Mouse (Mus musculus) ES-E14 (cell line): ENCODE results near the gene Gm28047. TPM values are rescaled to one million over a fixed set of nuclear protein-coding genes. Genes with fewer than 3 reads are reported as not detected.

Source experiments
- DNase-seq: peaks from one replicate; pipeline ENCODE4 v3.0.0-alpha.2; 2013; ENCODE audit warnings: low read depth, low spot score
- H3K27ac ChIP-seq: 2 replicates; pipeline ENCODE4 v1.5.1; 2012; ENCODE audit warnings: low read depth, mild to moderate bottlenecking, low read length, moderate library complexity, mixed read lengths; ENCODE audit not compliant: poor library complexity, insufficient read depth, severe bottlenecking
- H3K36me3 ChIP-seq: 2 replicates; pipeline ENCODE4 v1.6.1; 2012; ENCODE audit warnings: mild to moderate bottlenecking, low read length, moderate library complexity, mixed read lengths; ENCODE audit not compliant: control insufficient read depth, poor library complexity, insufficient read depth, severe bottlenecking
- H3K4me1 ChIP-seq, 2 experiments: fragments of 150-350 bp in 1 of 2; sonication (generic) in 1 of 2; 2 replicates each; pipeline ENCODE4 v1.6.1; 2012; ENCODE audit warnings: low read length in 2 of 2, mild to moderate bottlenecking in 1 of 2, mixed read lengths in 1 of 2; ENCODE audit not compliant: control insufficient read depth in 2 of 2, insufficient read depth in 2 of 2, poor library complexity in 1 of 2
- H3K4me3 ChIP-seq, 2 experiments: fragments of 150-350 bp in 1 of 2; sonication (generic) in 1 of 2; 2 replicates each; pipeline ENCODE4 v1.5.1; 2012; ENCODE audit warnings: low read length in 2 of 2, low read depth in 1 of 2, mild to moderate bottlenecking in 1 of 2, mixed read lengths in 1 of 2; ENCODE audit not compliant: insufficient read depth in 1 of 2, poor library complexity in 1 of 2, severe bottlenecking in 1 of 2
- H3K9ac ChIP-seq: 2 replicates; pipeline ENCODE4 v1.6.1; 2012; ENCODE audit warnings: low read depth, mild to moderate bottlenecking, low read length, mixed read lengths; ENCODE audit not compliant: poor library complexity, insufficient read depth, severe bottlenecking
- H3K9me3 ChIP-seq: fragments of 150-350 bp; sonication (generic); 2 replicates; pipeline ENCODE4 v1.6.1; 2012; ENCODE audit warnings: low read depth, mild to moderate bottlenecking, low read length; ENCODE audit not compliant: control insufficient read depth, insufficient read depth
- CHD2 ChIP-seq: IDR thresholded peaks from 2 replicates; pipeline ENCODE4 v1.6.1; 2014; ENCODE audit warnings: mild to moderate bottlenecking, low read depth, low read length, inconsistent platforms
- HCFC1 ChIP-seq: IDR thresholded peaks from 2 replicates; pipeline ENCODE4 v1.6.1; 2012; ENCODE audit warnings: low read length, inconsistent platforms, borderline replicate concordance; ENCODE audit not compliant: insufficient read depth
- MAFK ChIP-seq: IDR thresholded peaks from 2 replicates; pipeline ENCODE4 v1.6.1; 2014; ENCODE audit warnings: mild to moderate bottlenecking, low read depth, low read length, inconsistent platforms; ENCODE audit not compliant: insufficient read depth
- ZC3H11A ChIP-seq: IDR thresholded peaks from 2 replicates; pipeline ENCODE4 v1.6.1; 2012; ENCODE audit warnings: low read depth, mild to moderate bottlenecking, inconsistent platforms, low read length, borderline replicate concordance
- ZNF384 ChIP-seq: IDR thresholded peaks from 2 replicates; pipeline ENCODE4 v1.6.1; 2012; ENCODE audit warnings: low read depth, low read length, inconsistent platforms
- in situ Hi-C, 2 experiments: fragments of 600-800 bp; cut with MboI; formaldehyde crosslinking; loops; one replicate each; pipeline ENCODE4 v1.15.1; 2025; ENCODE audit warnings: low sequenced_read_pairs in 2 of 2, inconsistent platforms in 1 of 2; ENCODE audit not compliant: unreplicated experiment in 2 of 2
- total RNA-seq: library from RNA; depleted of rRNA; stranded (reverse); fragments of 300-350 nt; gene quantifications from 2 replicates; pipeline ENCODE4 v1.2.3, GENCODE M21; 2012

Gene Gm28047
- total RNA-seq, 1 experiment = not detected

- Histone ChIP-seq H3K4me1 (peaks cover 0 to 15% of the 10 kb centered on the region in 2 experiments; a peak in 3 of 4 replicates), H3K9me3 (no peaks in the 10 kb centered on the region), H3K4me3 (no peak overlapping the region), H3K36me3 (peaks cover 32% of the 10 kb centered on the region), H3K27ac (no peak overlapping the region), H3K9ac (no peak overlapping the region)
- no peak for DNase-seq
- in situ Hi-C loops = no loop called here
- TF ChIP-seq ZC3H11A (no peak), ZNF384 (peak; percentile 70)
Observed at GRCm38 (mm10) chr15:102506464-102506830, 118.4 kb downstream of the Gm28047 start.

- Histone ChIP-seq H3K36me3 (peaks cover 37% of the 10 kb centered on the region), H3K9ac (no peak overlapping the region), H3K4me1 (peaks cover 0 to 12% of the 10 kb centered on the region in 2 experiments; a peak in 3 of 4 replicates), H3K27ac (no peak overlapping the region), H3K9me3 (no peaks in the 10 kb centered on the region), H3K4me3 (no peak overlapping the region)
- in situ Hi-C loops = no loop called here
- DNase-seq = no peak
- TF ChIP-seq MAFK (no peak), HCFC1 (no peak), CHD2 (no peak), ZNF384 (no peak)
Observed at GRCm38 (mm10) chr15:102505770-102506463, 119.0 kb downstream of the Gm28047 start.

- in situ Hi-C loops = no loop called here
- Histone ChIP-seq H3K4me1 (peaks cover 0 to 12% of the 10 kb centered on the region in 2 experiments; a peak in 3 of 4 replicates), H3K9ac (no peak overlapping the region), H3K4me3 (no peak overlapping the region), H3K27ac (no peak overlapping the region), H3K9me3 (no peaks in the 10 kb centered on the region), H3K36me3 (peaks cover 42% of the 10 kb centered on the region)
- DNase-seq = no peak
- TF ChIP-seq HCFC1 = no peak
- no peak for TF ChIP-seq ZNF384
- no peak for TF ChIP-seq CHD2
- TF ChIP-seq MAFK = no peak
Observed at GRCm38 (mm10) chr15:102505073-102505769, 119.6 kb downstream of the Gm28047 start.

- Histone ChIP-seq H3K27ac (no peak overlapping the region), H3K9me3 (no peaks in the 10 kb centered on the region), H3K36me3 (peaks cover 45% of the 10 kb centered on the region), H3K4me3 (no peak overlapping the region), H3K9ac (no peak overlapping the region), H3K4me1 (peaks cover 0 to 14% of the 10 kb centered on the region in 2 experiments; a peak in 3 of 4 replicates)
- DNase-seq = no peak
- in situ Hi-C loops = no loop called here
- TF ChIP-seq ZNF384 = no peak
- no peak for TF ChIP-seq HCFC1
- TF ChIP-seq MAFK = no peak
- TF ChIP-seq ZC3H11A = no peak
- TF ChIP-seq CHD2 = 0 out of 2 replicates have a peak, but pooled peaks have one; percentile 20
Observed at GRCm38 (mm10) chr15:102503924-102504782, 120.7 kb downstream of the Gm28047 start.
